Mouse (Mus musculus) midbrain, embryonic 14.5 days (tissue): ENCODE data around the gene Lcp2. TPM values are rescaled to one million over a fixed set of nuclear protein-coding genes. Genes with fewer than 3 reads are reported as not detected.
A peak's percentile ranks its signal among the peaks of the same experiment; 100 is the strongest.

Experiments
- ATAC-seq: fragments of 200-750 bp; cut with Nextera tagmentation; 2 replicates; pipeline ENCODE4 v1.8.0; 2017; ENCODE audit warnings: moderate number of reproducible peaks, moderate library complexity; ENCODE audit not compliant: low FRiP score, low TSS enrichment
- DNase-seq: peaks from one replicate; pipeline ENCODE4 v3.0.0-alpha.2; 2015
- H3K27ac ChIP-seq: fragments of 300-500 bp; sonication (generic); replicated peaks from 2 replicates; pipeline ENCODE4 v1.5.1; 2014; ENCODE audit warnings: mild to moderate bottlenecking, low read depth, low read length, moderate library complexity
- H3K27me3 ChIP-seq: fragments of 300-500 bp; sonication (generic); 2 replicates; pipeline ENCODE4 v1.6.1; 2014; ENCODE audit warnings: low read length, control low read depth, mixed read lengths; ENCODE audit not compliant: control insufficient read depth, insufficient read depth
- H3K36me3 ChIP-seq: fragments of 300-500 bp; sonication (generic); 2 replicates; pipeline ENCODE4 v1.6.1; 2014; ENCODE audit warnings: low read length, control low read depth; ENCODE audit not compliant: control insufficient read depth, insufficient read depth
- H3K4me1 ChIP-seq: fragments of 300-500 bp; sonication (generic); 2 replicates; pipeline ENCODE4 v1.6.1; 2014; ENCODE audit warnings: mild to moderate bottlenecking, antibody characterized with exemption, low read length, control low read depth; ENCODE audit not compliant: control insufficient read depth, insufficient read depth
- H3K4me2 ChIP-seq: fragments of 300-500 bp; sonication (generic); 2 replicates; pipeline ENCODE4 v1.6.1; 2014; ENCODE audit warnings: mild to moderate bottlenecking, low read length, moderate library complexity
- H3K4me3 ChIP-seq: fragments of 300-500 bp; sonication (generic); replicated peaks from 2 replicates; pipeline ENCODE4 v1.5.1; 2014; ENCODE audit warnings: low read depth, low read length
- H3K9ac ChIP-seq: fragments of 300-500 bp; sonication (generic); replicated peaks from 2 replicates; pipeline ENCODE4 v1.6.1; 2014; ENCODE audit warnings: mild to moderate bottlenecking, low read length, moderate library complexity
- H3K9me3 ChIP-seq: fragments of 300-500 bp; sonication (generic); 2 replicates; pipeline ENCODE4 v1.6.1; 2016; ENCODE audit warnings: low read length, control low read depth, mixed read lengths; ENCODE audit not compliant: control insufficient read depth
- WGBS: fragments of 180-500 bp; shearing (Covaris S2); extraction: QIAGEN DNeasy Blood & Tissue Kit; methylation state at CpG from one replicate; pipeline ENCODE4 v1.1.7; 2014; 5-methylcytosine and 5-hydroxymethylcytosine counted together
- polyA plus RNA-seq: library from polyadenylated mRNA; unstranded; fragments of >200 nt; fragmentation: Nextera tagmentation; extraction: Ambion mirVana; gene quantifications from 2 replicates; pipeline ENCODE4 v1.2.1, GENCODE M21; 2014

Lcp2 gene
- polyA plus RNA-seq, 1 experiment from 2014 or later, result 1.9 TPM

DNA sequence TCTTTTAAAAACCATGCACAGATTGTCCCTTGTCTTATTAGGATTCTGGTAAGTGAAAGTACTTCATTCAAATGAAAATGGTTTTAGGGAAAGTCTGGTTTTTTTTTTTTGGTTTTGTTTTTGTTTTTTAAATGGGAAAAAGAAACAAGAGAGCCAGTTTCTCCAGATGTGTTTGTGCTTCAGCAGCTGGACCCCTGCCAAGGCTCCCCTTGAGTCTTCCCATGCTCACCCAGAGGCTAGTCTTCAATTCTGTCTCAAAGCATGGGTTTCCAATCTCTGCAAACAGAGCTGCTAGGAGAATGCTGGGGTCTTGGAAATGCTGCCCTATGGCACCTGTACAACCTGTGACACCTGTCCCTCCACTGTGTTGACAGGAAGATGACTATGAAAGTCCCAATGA is 23.9 kb downstream of the Lcp2 start:
- DNase-seq (no peak), ATAC-seq (no peak)
- H3K9ac ChIP-seq, result no peak overlapping the region
- H3K36me3 ChIP-seq, result no peaks in the 10 kb centered on the region
- H3K4me1 ChIP-seq, result no peaks in the 10 kb centered on the region
- no peak overlapping the region for H3K4me3 ChIP-seq
- H3K4me2 ChIP-seq, result no peak overlapping the region
- H3K9me3 ChIP-seq, result no peaks in the 10 kb centered on the region
- H3K27ac ChIP-seq, result no peak overlapping the region
- no peaks in the 10 kb centered on the region for H3K27me3 ChIP-seq

DNA sequence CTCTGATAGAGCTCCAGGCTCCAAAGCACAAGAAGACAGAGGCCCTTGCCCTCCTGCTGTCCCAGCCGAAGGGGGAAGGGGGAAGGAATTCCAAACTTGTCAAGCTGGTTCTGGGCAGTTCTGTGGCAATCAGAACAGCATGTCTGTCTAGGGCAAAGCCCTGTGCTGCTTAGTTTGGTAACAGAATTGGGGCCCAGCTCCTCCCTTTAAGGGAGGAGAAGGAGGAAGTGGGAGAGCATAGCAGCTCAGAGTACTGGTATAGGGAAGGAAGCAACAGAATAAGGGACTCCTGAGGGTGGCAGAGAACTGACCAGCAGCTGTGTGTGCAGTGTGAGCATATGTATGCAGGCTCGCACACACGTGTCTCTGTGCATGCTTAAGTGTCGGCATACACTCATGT is 25.6 kb downstream of the Lcp2 start:
- Histone ChIP-seq H3K4me2 (no peak overlapping the region), H3K9me3 (no peaks in the 10 kb centered on the region), H3K27ac (no peak overlapping the region), H3K27me3 (no peaks in the 10 kb centered on the region), H3K4me1 (no peaks in the 10 kb centered on the region), H3K9ac (no peak overlapping the region), H3K36me3 (no peaks in the 10 kb centered on the region), H3K4me3 (no peak overlapping the region)
- no peak for ATAC-seq
- 81% methylated on average over 4 of the region's 4 CpGs for WGBS
- DNase-seq, result no peak

DNA sequence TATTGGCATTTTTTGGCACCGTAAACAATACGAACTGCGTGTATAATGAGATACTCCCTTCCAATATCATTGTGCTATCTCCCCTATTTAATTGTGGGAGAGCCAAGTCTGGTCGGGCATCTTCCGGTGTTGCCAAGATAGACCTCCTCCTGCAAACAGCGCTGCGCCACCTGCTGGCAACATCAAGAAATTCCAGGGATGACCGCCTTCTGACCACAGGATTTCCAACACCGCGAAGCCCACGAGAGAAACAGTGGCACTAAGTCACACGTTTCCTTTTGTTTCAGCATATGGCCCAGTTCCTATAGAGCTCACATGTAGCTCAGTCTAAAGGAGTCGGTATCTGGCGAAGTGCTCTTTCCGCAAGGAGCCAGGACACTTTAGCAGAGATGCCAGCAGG is 27.1 kb downstream of the Lcp2 start:
- no peak for ATAC-seq
- peak overlapping the region; percentile 28; the same call in 1 of the 2 replicates for H3K4me2 ChIP-seq
- no peak overlapping the region for H3K4me3 ChIP-seq
- 13% methylated on average over 15 of the region's 15 CpGs for WGBS
- no peaks in the 10 kb centered on the region for H3K9me3 ChIP-seq
- H3K9ac ChIP-seq, result no peak overlapping the region
- no peaks in the 10 kb centered on the region for H3K27me3 ChIP-seq
- H3K27ac ChIP-seq, result no peak overlapping the region
- H3K36me3 ChIP-seq, result no peaks in the 10 kb centered on the region
- DNase-seq, result peak; percentile 84
- no peaks in the 10 kb centered on the region for H3K4me1 ChIP-seq

DNA sequence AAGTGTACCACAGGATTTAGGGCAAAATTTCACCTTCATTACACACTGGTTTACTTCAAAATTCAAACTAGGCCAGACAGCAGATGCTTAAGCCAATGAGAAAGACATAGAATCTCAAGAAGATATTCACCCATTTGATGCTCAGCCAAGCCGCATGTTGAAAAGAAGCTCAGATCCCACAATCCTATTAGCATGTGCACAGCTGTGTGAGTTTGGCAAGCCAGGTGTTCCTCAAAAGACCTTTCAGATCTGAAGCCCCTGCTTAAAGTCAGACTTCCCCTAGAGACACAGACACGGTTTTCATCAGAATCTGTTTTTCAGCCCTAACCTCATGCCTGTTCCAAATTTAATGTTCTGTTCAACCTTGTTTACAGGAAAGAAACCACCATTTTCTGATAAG is 31.1 kb downstream of the Lcp2 start:
- Histone ChIP-seq H3K36me3 (no peaks in the 10 kb centered on the region), H3K27ac (no peak overlapping the region), H3K9ac (no peak overlapping the region), H3K4me2 (no peak overlapping the region), H3K27me3 (no peaks in the 10 kb centered on the region), H3K9me3 (no peaks in the 10 kb centered on the region), H3K4me1 (0 out of 2 replicates have a peak, but pooled peaks cover 3% of the 10 kb centered on the region), H3K4me3 (no peak overlapping the region)
- ATAC-seq (no peak), DNase-seq (no peak)
- 68% methylated on average over 2 of the region's 2 CpGs for WGBS

DNA sequence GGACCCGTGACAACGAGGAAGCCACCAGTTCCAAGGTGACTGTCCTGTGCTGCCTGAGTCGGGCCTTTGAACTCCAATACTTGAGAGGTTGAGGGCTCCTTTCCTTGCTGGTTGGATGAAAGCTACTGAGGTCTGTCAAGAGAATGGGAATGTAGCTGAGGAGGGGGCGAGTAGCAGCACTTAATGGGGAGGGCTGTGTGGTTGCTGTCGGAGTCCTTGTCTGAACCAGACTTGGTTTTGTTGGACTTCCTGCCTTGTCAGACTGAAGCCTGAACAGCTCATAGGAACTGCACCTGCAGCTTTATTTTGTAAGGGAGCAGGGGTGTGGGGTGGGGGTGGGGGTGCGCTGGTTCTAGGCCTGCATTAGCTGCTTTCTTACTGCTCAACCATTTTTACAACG is 31.9 kb downstream of the Lcp2 start:
- Histone ChIP-seq H3K4me3 (no peak overlapping the region), H3K27me3 (no peaks in the 10 kb centered on the region), H3K4me2 (no peak overlapping the region), H3K9ac (no peak overlapping the region), H3K9me3 (no peaks in the 10 kb centered on the region), H3K27ac (no peak overlapping the region), H3K4me1 (0 out of 2 replicates have a peak, but pooled peaks cover 3% of the 10 kb centered on the region), H3K36me3 (no peaks in the 10 kb centered on the region)
- 91% methylated on average over 7 of the region's 7 CpGs for WGBS
- ATAC-seq (no peak), DNase-seq (no peak)

DNA sequence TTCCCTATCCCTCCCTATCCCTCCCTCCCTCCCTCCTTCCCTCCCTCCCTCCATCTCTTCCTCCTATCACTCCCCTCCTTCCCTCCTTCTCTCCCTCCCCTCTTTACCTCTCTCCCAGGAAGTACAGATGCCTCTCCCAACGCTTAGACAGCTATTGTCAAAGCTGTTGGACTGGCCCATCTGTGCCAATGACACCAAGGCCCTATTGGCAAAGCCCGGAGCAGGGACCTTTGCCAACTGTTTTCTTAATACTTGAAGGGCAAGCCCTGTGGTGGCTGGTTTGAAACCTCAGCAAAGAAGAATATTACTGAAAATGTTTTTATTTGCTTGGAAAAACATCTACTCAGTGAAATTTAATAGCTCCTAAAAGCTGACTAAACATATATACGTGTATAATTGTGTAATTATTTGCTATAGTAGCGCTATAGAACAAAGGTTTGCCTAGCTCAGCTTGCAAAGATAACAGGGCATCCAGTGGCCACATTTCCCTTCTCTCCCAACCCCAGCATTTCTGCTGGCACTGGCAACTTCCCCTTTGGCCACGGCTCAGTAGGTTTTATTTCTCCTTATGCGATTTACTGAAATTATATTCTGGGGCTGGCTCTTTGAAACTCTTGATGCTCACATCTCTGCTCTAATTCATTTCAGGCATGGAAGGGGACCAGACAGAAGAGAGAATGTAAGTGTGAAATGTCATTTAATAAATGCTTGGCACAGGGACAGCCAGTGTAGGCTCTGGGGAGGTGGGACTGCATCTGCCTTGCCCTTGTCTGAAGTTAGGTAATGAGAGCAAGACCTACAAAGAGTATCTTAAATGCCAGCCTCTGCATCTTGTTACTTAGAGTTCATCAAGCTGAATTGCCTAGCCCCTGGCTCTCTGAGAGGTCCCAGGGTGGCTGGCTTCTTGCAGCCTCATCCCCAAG is 33.1 kb downstream of the Lcp2 start:
- Histone ChIP-seq H3K4me1 (0 out of 2 replicates have a peak, but pooled peaks cover 3% of the 10 kb centered on the region), H3K4me3 (no peak overlapping the region), H3K36me3 (no peaks in the 10 kb centered on the region), H3K9ac (no peak overlapping the region), H3K27me3 (no peaks in the 10 kb centered on the region), H3K27ac (peak overlapping the region; percentile 55; the same call in 1 of the 2 replicates), H3K4me2 (no peak overlapping the region), H3K9me3 (no peaks in the 10 kb centered on the region)
- ATAC-seq (no peak), DNase-seq (peak; percentile 40)
- 70% methylated on average over 6 of the region's 6 CpGs for WGBS

- no peaks in the 10 kb centered on the region for H3K36me3 ChIP-seq
- H3K9ac ChIP-seq, result no peak overlapping the region
- no peaks in the 10 kb centered on the region for H3K9me3 ChIP-seq
- no peak for ATAC-seq
- no peak overlapping the region for H3K27ac ChIP-seq
- 0 out of 2 replicates have a peak, but pooled peaks cover 3% of the 10 kb centered on the region for H3K4me1 ChIP-seq
- no peak overlapping the region for H3K4me2 ChIP-seq
- DNase-seq, result no peak
- H3K4me3 ChIP-seq, result no peak overlapping the region
- H3K27me3 ChIP-seq, result no peaks in the 10 kb centered on the region
- WGBS, result 82% methylated on average over 7 of the region's 7 CpGs
Measured at GRCm38 (mm10) chr11:34083795-34084194, 37.1 kb downstream of the Lcp2 start.

DNA sequence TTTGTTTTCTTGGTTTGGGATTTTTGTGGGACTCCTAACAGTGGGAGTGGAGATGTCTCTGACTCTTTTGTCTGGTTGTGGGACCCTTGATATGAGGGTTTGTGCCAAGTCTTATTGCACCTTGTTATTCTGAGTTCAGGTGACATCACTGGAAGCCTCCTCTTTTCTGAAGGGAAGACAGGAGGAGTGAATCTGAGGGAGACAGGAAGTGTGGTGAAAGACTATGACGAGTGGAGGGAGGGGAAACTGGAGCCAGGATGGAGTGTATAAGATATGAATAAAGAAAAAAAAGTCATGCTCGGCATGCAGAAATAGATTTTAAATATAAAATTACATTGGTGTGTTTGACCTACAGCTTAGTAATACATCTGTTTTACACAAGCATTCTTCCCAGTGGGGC is 37.9 kb downstream of the Lcp2 start:
- Histone ChIP-seq H3K4me3 (no peak overlapping the region), H3K36me3 (no peaks in the 10 kb centered on the region), H3K27ac (no peak overlapping the region), H3K4me2 (no peak overlapping the region), H3K9me3 (no peaks in the 10 kb centered on the region), H3K4me1 (0 out of 2 replicates have a peak, but pooled peaks cover 3% of the 10 kb centered on the region), H3K9ac (no peak overlapping the region), H3K27me3 (no peaks in the 10 kb centered on the region)
- ATAC-seq (no peak), DNase-seq (no peak)
- WGBS, result 73% methylated on average over 2 of the region's 2 CpGs

GRCm38 (mm10) chr11:34086164-34086751 is 39.5 kb downstream of the Lcp2 start:
- H3K4me2 ChIP-seq, result no peak overlapping the region
- no peak overlapping the region for H3K27ac ChIP-seq
- H3K4me3 ChIP-seq, result no peak overlapping the region
- 81% methylated on average over 8 of the region's 8 CpGs for WGBS
- H3K27me3 ChIP-seq, result no peaks in the 10 kb centered on the region
- ATAC-seq, result no peak
- no peaks in the 10 kb centered on the region for H3K36me3 ChIP-seq
- H3K9me3 ChIP-seq, result no peaks in the 10 kb centered on the region
- H3K9ac ChIP-seq, result no peak overlapping the region
- H3K4me1 ChIP-seq, result no peaks in the 10 kb centered on the region
- DNase-seq, result no peak
